Mouse (Mus musculus) forebrain, embryonic 13.5 days (tissue): ENCODE results near the gene Zfp423. TPM values are rescaled to one million over a fixed set of nuclear protein-coding genes. Genes with fewer than 3 reads are reported as not detected.

Experiments
- ATAC-seq: fragments of 200-750 bp; cut with Nextera tagmentation; 2 replicates; pipeline ENCODE4 v1.8.0; 2017
- H3K27ac ChIP-seq: fragments of 300-500 bp; sonication (generic); 2 replicates; pipeline ENCODE4 v1.5.1; 2015; ENCODE audit warnings: inconsistent platforms, mild to moderate bottlenecking, moderate library complexity
- H3K27me3 ChIP-seq: fragments of 300-500 bp; sonication (generic); 2 replicates; pipeline ENCODE4 v1.6.1; 2015; ENCODE audit warnings: mild to moderate bottlenecking, inconsistent platforms
- H3K36me3 ChIP-seq: fragments of 300-500 bp; sonication (generic); 2 replicates; pipeline ENCODE4 v1.6.1; 2015; ENCODE audit warnings: mild to moderate bottlenecking, inconsistent platforms; ENCODE audit not compliant: poor library complexity, severe bottlenecking
- H3K4me1 ChIP-seq: fragments of 300-500 bp; sonication (generic); 2 replicates; pipeline ENCODE4 v1.6.1; 2015; ENCODE audit warnings: inconsistent platforms
- H3K4me2 ChIP-seq: fragments of 300-500 bp; sonication (generic); 2 replicates; pipeline ENCODE4 v1.6.1; 2015; ENCODE audit warnings: inconsistent platforms, mild to moderate bottlenecking, moderate library complexity
- H3K4me3 ChIP-seq: fragments of 300-500 bp; sonication (generic); 2 replicates; pipeline ENCODE4 v1.5.1; 2015; ENCODE audit warnings: mild to moderate bottlenecking, inconsistent platforms
- H3K9ac ChIP-seq: fragments of 300-500 bp; sonication (generic); 2 replicates; pipeline ENCODE4 v1.6.1; 2015; ENCODE audit warnings: mild to moderate bottlenecking, inconsistent platforms
- H3K9me3 ChIP-seq: fragments of 300-500 bp; sonication (generic); replicated peaks from 2 replicates; pipeline ENCODE4 v1.6.1; 2016; ENCODE audit warnings: inconsistent platforms
- WGBS: fragments of 180-500 bp; shearing (Covaris S2); methylation state at CpG from one replicate; pipeline ENCODE4 v1.1.7; 2015; 5-methylcytosine and 5-hydroxymethylcytosine counted together
- polyA plus RNA-seq: library from polyadenylated mRNA; unstranded; fragments of >200 nt; fragmentation: Nextera tagmentation; extraction: Ambion mirVana; gene quantifications from 2 replicates; pipeline ENCODE4 v1.2.1, GENCODE M21; 2015

Gene Zfp423
- polyA plus RNA-seq, 1 experiment from 2014 or later = 23.2 TPM

- 0 out of 2 replicates have a peak overlapping the region, but pooled peaks have one; percentile 3 for H3K4me2 ChIP-seq
These were observed 128.3 kb downstream of the Zfp423 start for GRCm38 (mm10) chr8:87831116-87831515.

GRCm38 (mm10) chr8:87830200-87830599, 129.2 kb downstream of the Zfp423 start:
- WGBS = 12% methylated on average over 6 of the region's 6 CpGs
- Histone ChIP-seq H3K36me3 (no peaks in the 10 kb centered on the region), H3K27ac (0 out of 2 replicates have a peak overlapping the region, but pooled peaks have one; percentile 83)

More at GRCm38 (mm10) chr8:87831116-87831515, 128.3 kb downstream of the Zfp423 start:
- H3K9ac ChIP-seq = no peak overlapping the region
- H3K36me3 ChIP-seq = no peaks in the 10 kb centered on the region
- H3K9me3 ChIP-seq = no peaks in the 10 kb centered on the region
- H3K4me3 ChIP-seq = no peak overlapping the region
- no peak for ATAC-seq
- no peaks in the 10 kb centered on the region for H3K27me3 ChIP-seq
- peak overlapping the region; percentile 83 for H3K27ac ChIP-seq
- peaks cover 65% of the 10 kb centered on the region for H3K4me1 ChIP-seq
- 4% methylated on average over 9 of the region's 9 CpGs for WGBS

GRCm38 (mm10) chr8:87826013-87826660, 133.3 kb downstream of the Zfp423 start:
- Histone ChIP-seq H3K4me2 (no peak overlapping the region), H3K9me3 (no peaks in the 10 kb centered on the region), H3K27me3 (no peaks in the 10 kb centered on the region), H3K4me3 (no peak overlapping the region), H3K4me1 (peaks cover 48% of the 10 kb centered on the region), H3K9ac (no peak overlapping the region), H3K36me3 (no peaks in the 10 kb centered on the region), H3K27ac (no peak overlapping the region)
- ATAC-seq = no peak
- WGBS = 76% methylated on average over 9 of the region's 9 CpGs

More at GRCm38 (mm10) chr8:87830200-87830599, 129.2 kb downstream of the Zfp423 start:
- no peaks in the 10 kb centered on the region for H3K9me3 ChIP-seq
- no peaks in the 10 kb centered on the region for H3K27me3 ChIP-seq
- ATAC-seq = no peak
- H3K4me3 ChIP-seq = no peak overlapping the region
- H3K4me1 ChIP-seq = peaks cover 57% of the 10 kb centered on the region
- no peak overlapping the region for H3K4me2 ChIP-seq
- H3K9ac ChIP-seq = no peak overlapping the region

GRCm38 (mm10) chr8:87823172-87823571, 136.2 kb downstream of the Zfp423 start:
- 5% methylated on average over 7 of the region's 7 CpGs for WGBS
- Histone ChIP-seq H3K4me2 (peak overlapping the region; percentile 40), H3K27me3 (no peaks in the 10 kb centered on the region), H3K4me3 (no peak overlapping the region), H3K4me1 (peaks cover 41% of the 10 kb centered on the region), H3K9ac (peak overlapping the region; percentile 26; the same call in 1 of the 2 replicates), H3K9me3 (no peaks in the 10 kb centered on the region), H3K27ac (peak overlapping the region; percentile 76), H3K36me3 (no peaks in the 10 kb centered on the region)
- no peak; the same call in 1 of the 2 replicates for ATAC-seq

- Histone ChIP-seq H3K9ac (peak overlapping the region; percentile 26; the same call in 1 of the 2 replicates), H3K4me1 (peaks cover 41% of the 10 kb centered on the region), H3K4me3 (no peak overlapping the region), H3K27me3 (no peaks in the 10 kb centered on the region), H3K36me3 (no peaks in the 10 kb centered on the region), H3K27ac (peak overlapping the region; percentile 76), H3K9me3 (no peaks in the 10 kb centered on the region), H3K4me2 (peak overlapping the region; percentile 40)
- 3% methylated on average over 12 of the region's 12 CpGs for WGBS
- ATAC-seq = peak; percentile 49; the same call in 1 of the 2 replicates
These were observed 136.7 kb downstream of the Zfp423 start for GRCm38 (mm10) chr8:87822690-87823089.

- H3K4me3 ChIP-seq = no peak overlapping the region
- peaks cover 41% of the 10 kb centered on the region for H3K4me1 ChIP-seq
- peak overlapping the region; percentile 76 for H3K27ac ChIP-seq
- WGBS = 19% methylated on average over 11 of the region's 11 CpGs
- no peaks in the 10 kb centered on the region for H3K9me3 ChIP-seq
- ATAC-seq = peak; percentile 46
- no peak overlapping the region for H3K9ac ChIP-seq
- no peaks in the 10 kb centered on the region for H3K27me3 ChIP-seq
- no peaks in the 10 kb centered on the region for H3K36me3 ChIP-seq
- H3K4me2 ChIP-seq = peak overlapping the region; percentile 40
These were observed 137.2 kb downstream of the Zfp423 start for GRCm38 (mm10) chr8:87822175-87822574.

- peak; percentile 67 for ATAC-seq
- Histone ChIP-seq H3K27me3 (no peaks in the 10 kb centered on the region), H3K9me3 (no peaks in the 10 kb centered on the region), H3K4me1 (peaks cover 41% of the 10 kb centered on the region), H3K4me2 (peak overlapping the region; percentile 40; the same call in 1 of the 2 replicates), H3K27ac (peak overlapping the region; percentile 76), H3K9ac (no peak overlapping the region), H3K4me3 (no peak overlapping the region), H3K36me3 (no peaks in the 10 kb centered on the region)
- 39% methylated on average over 2 of the region's 2 CpGs for WGBS
These were observed 137.7 kb downstream of the Zfp423 start for GRCm38 (mm10) chr8:87821655-87822054.

GRCm38 (mm10) chr8:87819263-87819662, 140.1 kb downstream of the Zfp423 start:
- H3K4me2 ChIP-seq = no peak overlapping the region
- H3K9ac ChIP-seq = no peak overlapping the region
- no peaks in the 10 kb centered on the region for H3K36me3 ChIP-seq
- H3K4me1 ChIP-seq = peaks cover 43% of the 10 kb centered on the region
- H3K27me3 ChIP-seq = no peaks in the 10 kb centered on the region
- no peaks in the 10 kb centered on the region for H3K9me3 ChIP-seq
- H3K4me3 ChIP-seq = no peak overlapping the region
- 97% methylated on average over 3 of the region's 3 CpGs for WGBS
- ATAC-seq = no peak
- no peak overlapping the region for H3K27ac ChIP-seq

- no peak for ATAC-seq
- Histone ChIP-seq H3K4me1 (peaks cover 36% of the 10 kb centered on the region), H3K4me3 (no peak overlapping the region), H3K27me3 (no peaks in the 10 kb centered on the region), H3K4me2 (no peak overlapping the region), H3K36me3 (no peaks in the 10 kb centered on the region), H3K9ac (no peak overlapping the region; the same call in 1 of the 2 replicates), H3K9me3 (no peaks in the 10 kb centered on the region), H3K27ac (no peak overlapping the region)
- 94% methylated on average over 7 of the region's 7 CpGs for WGBS
These were observed 140.9 kb downstream of the Zfp423 start for GRCm38 (mm10) chr8:87818506-87818905.

- Histone ChIP-seq H3K4me2 (no peak overlapping the region), H3K9ac (no peak overlapping the region), H3K27me3 (no peaks in the 10 kb centered on the region), H3K4me3 (no peak overlapping the region), H3K4me1 (peaks cover 29% of the 10 kb centered on the region), H3K9me3 (no peaks in the 10 kb centered on the region), H3K27ac (peak overlapping the region; percentile 14; the same call in 1 of the 2 replicates), H3K36me3 (no peaks in the 10 kb centered on the region)
- WGBS = 65% methylated on average over 5 of the region's 5 CpGs
- no peak for ATAC-seq
These were observed 143.3 kb downstream of the Zfp423 start for GRCm38 (mm10) chr8:87816141-87816540.

GRCm38 (mm10) chr8:87812661-87813060, 146.7 kb downstream of the Zfp423 start:
- Histone ChIP-seq H3K27me3 (no peaks in the 10 kb centered on the region), H3K36me3 (no peaks in the 10 kb centered on the region), H3K4me2 (no peak overlapping the region), H3K27ac (peak overlapping the region; percentile 27; the same call in 1 of the 2 replicates), H3K4me3 (no peak overlapping the region), H3K9ac (no peak overlapping the region), H3K9me3 (no peaks in the 10 kb centered on the region), H3K4me1 (peaks cover 30% of the 10 kb centered on the region)
- ATAC-seq = no peak
- WGBS = 80% methylated on average over 12 of the region's 12 CpGs

- H3K27me3 ChIP-seq = no peaks in the 10 kb centered on the region
- peak; percentile 16; the same call in 1 of the 2 replicates for ATAC-seq
- no peaks in the 10 kb centered on the region for H3K9me3 ChIP-seq
- peaks cover 30% of the 10 kb centered on the region for H3K4me1 ChIP-seq
- H3K4me2 ChIP-seq = 0 out of 2 replicates have a peak overlapping the region, but pooled peaks have one; percentile 12
- H3K9ac ChIP-seq = no peak overlapping the region
- H3K36me3 ChIP-seq = no peaks in the 10 kb centered on the region
- 71% methylated on average over 2 of the region's 2 CpGs for WGBS
- H3K27ac ChIP-seq = peak overlapping the region; percentile 27
- no peak overlapping the region for H3K4me3 ChIP-seq
These were observed 147.3 kb downstream of the Zfp423 start for GRCm38 (mm10) chr8:87812069-87812449.
